Mouse (Mus musculus) brown adipose tissue, adult 24 weeks (tissue): ENCODE results near the gene 2310034C09Rik. TPM values are rescaled to one million over a fixed set of nuclear protein-coding genes. Genes with fewer than 3 reads are reported as not detected.

Experiments used
- polyA plus RNA-seq: library from polyadenylated mRNA; stranded (reverse); fragments of >200 nt; gene quantifications from 2 replicates; pipeline ENCODE4 v1.2.4, GENCODE M21; 2012; ENCODE audit not compliant: missing spikeins, insufficient read depth, insufficient read length

2310034C09Rik gene
- polyA plus RNA-seq, 1 experiment, result not detected

Other genes with a start within 250 kb of the 2310034C09Rik start
- not detected in 2 replicates for gene Cldn8, start 195.7 kb upstream of the 2310034C09Rik start, polyA plus RNA-seq
- gene Krtap24-1, start 146.6 kb upstream of the 2310034C09Rik start, polyA plus RNA-seq, result not detected in 2 replicates
- gene 2310079G19Rik, start 131.2 kb upstream of the 2310034C09Rik start, polyA plus RNA-seq, result not detected in 2 replicates
- gene Krtap26-1, start 111.1 kb upstream of the 2310034C09Rik start, polyA plus RNA-seq, result not detected in 2 replicates
- gene Krtap27-1, start 87.2 kb upstream of the 2310034C09Rik start, polyA plus RNA-seq, result not detected in 2 replicates
- not detected in 2 replicates for gene 2310061N02Rik, start 50.9 kb upstream of the 2310034C09Rik start, polyA plus RNA-seq
- gene Krtap13-1, start 30.0 kb upstream of the 2310034C09Rik start, polyA plus RNA-seq, result not detected in 2 replicates
- not detected in 2 replicates for gene Krtap13, start 7.2 kb upstream of the 2310034C09Rik start, polyA plus RNA-seq
- not detected in 2 replicates for gene 2310057N15Rik, start 15.4 kb downstream of the 2310034C09Rik start, polyA plus RNA-seq
- gene Gm5965, start 19.0 kb downstream of the 2310034C09Rik start, polyA plus RNA-seq, result not detected in 2 replicates
- gene Gm20741, start 53.4 kb downstream of the 2310034C09Rik start, polyA plus RNA-seq, result not detected in 2 replicates
- gene Krtap15, start 61.4 kb downstream of the 2310034C09Rik start, polyA plus RNA-seq, result not detected in 2 replicates
- not detected in 2 replicates for gene Krtap14, start 67.3 kb downstream of the 2310034C09Rik start, polyA plus RNA-seq
- gene Krtap19-1, start 110.6 kb downstream of the 2310034C09Rik start, polyA plus RNA-seq, result not detected in 2 replicates
- gene Krtap19-2, start 115.4 kb downstream of the 2310034C09Rik start, polyA plus RNA-seq, result not detected in 2 replicates
- not detected in 2 replicates for gene Krtap19-3, start 119.2 kb downstream of the 2310034C09Rik start, polyA plus RNA-seq
- gene Krtap19-4, start 126.2 kb downstream of the 2310034C09Rik start, polyA plus RNA-seq, result not detected in 2 replicates
- gene Krtap19-5, start 137.6 kb downstream of the 2310034C09Rik start, polyA plus RNA-seq, result not detected in 2 replicates
- not detected in 2 replicates for gene Krtap19-9b, start 173.4 kb downstream of the 2310034C09Rik start, polyA plus RNA-seq
- not detected in 2 replicates for gene Krtap16-3, start 204.0 kb downstream of the 2310034C09Rik start, polyA plus RNA-seq